Mouse (Mus musculus) intestine, embryonic 15.5 days (tissue): ENCODE results near the gene Il18r1. TPM values are rescaled to one million over a fixed set of nuclear protein-coding genes. Genes with fewer than 3 reads are reported as not detected.

Experiments used
- ATAC-seq: fragments of 200-750 bp; cut with Nextera tagmentation; 2 replicates; pipeline ENCODE4 v1.8.0; 2017; ENCODE audit warnings: moderate TSS enrichment, moderate library complexity
- H3K27ac ChIP-seq: fragments of 300-500 bp; sonication (generic); 2 replicates; pipeline ENCODE4 v1.5.1; 2015; ENCODE audit warnings: mild to moderate bottlenecking, inconsistent platforms
- H3K27me3 ChIP-seq: fragments of 300-500 bp; sonication (generic); replicated peaks from 2 replicates; pipeline ENCODE4 v1.6.1; 2015; ENCODE audit warnings: inconsistent platforms
- H3K36me3 ChIP-seq: fragments of 300-500 bp; sonication (generic); 2 replicates; pipeline ENCODE4 v1.6.1; 2015; ENCODE audit warnings: inconsistent platforms
- H3K4me1 ChIP-seq: fragments of 300-500 bp; sonication (generic); replicated peaks from 2 replicates; pipeline ENCODE4 v1.6.1; 2015; ENCODE audit warnings: inconsistent platforms
- H3K4me2 ChIP-seq: fragments of 300-500 bp; sonication (generic); replicated peaks from 2 replicates; pipeline ENCODE4 v1.6.1; 2015; ENCODE audit warnings: mild to moderate bottlenecking, inconsistent platforms
- H3K4me3 ChIP-seq: fragments of 300-500 bp; sonication (generic); replicated peaks from 2 replicates; pipeline ENCODE4 v1.5.1; 2015; ENCODE audit warnings: inconsistent platforms
- H3K9ac ChIP-seq: fragments of 300-500 bp; sonication (generic); 2 replicates; pipeline ENCODE4 v1.6.1; 2015; ENCODE audit warnings: inconsistent platforms
- H3K9me3 ChIP-seq: fragments of 300-500 bp; sonication (generic); 2 replicates; pipeline ENCODE4 v1.6.1; 2016; ENCODE audit warnings: inconsistent platforms
- WGBS: fragments of 180-500 bp; shearing (Covaris S2); methylation state at CpG from one replicate; pipeline ENCODE4 v1.1.7; 2015; 5-methylcytosine and 5-hydroxymethylcytosine counted together
- polyA plus RNA-seq: library from polyadenylated mRNA; unstranded; fragments of >200 nt; fragmentation: Nextera tagmentation; extraction: Ambion mirVana; gene quantifications from 2 replicates; pipeline ENCODE4 v1.2.1, GENCODE M21; 2015

Gene Il18r1
- polyA plus RNA-seq, 1 experiment from 2014 or later, result 0.49 TPM

DNA sequence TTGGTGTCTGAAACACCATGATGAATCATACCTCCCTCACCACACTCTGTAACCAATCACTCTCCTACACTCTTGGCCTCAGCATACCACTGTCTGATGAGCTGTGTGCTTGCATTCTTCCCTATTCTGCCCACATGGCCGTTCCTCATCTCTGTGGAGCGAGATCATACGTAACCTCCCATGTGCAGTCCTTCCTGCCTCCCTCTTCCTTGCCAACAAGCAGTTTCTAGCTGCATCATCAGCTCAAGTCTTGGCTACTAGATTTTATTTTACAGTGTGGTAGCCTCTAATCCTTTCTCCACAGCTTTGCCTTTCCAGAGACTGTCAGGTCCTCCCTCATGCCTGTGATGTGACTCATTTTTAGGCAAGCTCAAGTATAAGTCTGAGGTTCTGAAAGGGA is 20.6 kb upstream of the Il18r1 start:
- Histone ChIP-seq H3K4me1 (no peaks in the 10 kb centered on the region), H3K36me3 (no peaks in the 10 kb centered on the region), H3K27ac (no peak overlapping the region), H3K4me2 (no peak overlapping the region), H3K9ac (no peak overlapping the region), H3K4me3 (no peak overlapping the region), H3K27me3 (no peaks in the 10 kb centered on the region), H3K9me3 (no peaks in the 10 kb centered on the region)
- 69% methylated on average over 3 of the region's 3 CpGs for WGBS
- no peak for ATAC-seq

DNA sequence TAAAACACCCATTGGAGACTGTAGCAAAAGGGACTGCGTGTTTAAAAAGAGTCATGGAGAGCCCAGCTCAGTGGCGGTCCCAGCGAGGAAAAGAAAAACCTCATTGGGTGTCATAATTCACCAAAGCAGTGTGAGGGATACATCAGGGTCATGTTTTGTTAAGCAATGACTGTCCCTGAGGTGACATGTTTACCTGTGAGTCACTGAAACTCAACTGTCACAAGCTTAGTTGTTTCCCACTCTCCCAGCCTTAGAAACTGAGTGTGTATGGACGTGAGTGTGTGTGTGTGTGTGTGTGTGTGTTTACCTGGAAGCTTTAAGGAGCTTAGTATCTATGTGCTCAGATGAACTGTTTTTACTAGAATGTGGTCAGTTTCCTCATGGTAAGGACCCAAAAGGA is 2.0 kb downstream of the Il18r1 start:
- H3K4me1 ChIP-seq, result no peaks in the 10 kb centered on the region
- H3K9me3 ChIP-seq, result no peaks in the 10 kb centered on the region
- no peak overlapping the region for H3K4me2 ChIP-seq
- ATAC-seq, result no peak
- 86% methylated on average over 4 of the region's 4 CpGs for WGBS
- no peak overlapping the region for H3K4me3 ChIP-seq
- H3K27ac ChIP-seq, result no peak overlapping the region
- H3K36me3 ChIP-seq, result no peaks in the 10 kb centered on the region
- no peak overlapping the region for H3K9ac ChIP-seq
- H3K27me3 ChIP-seq, result no peaks in the 10 kb centered on the region

DNA sequence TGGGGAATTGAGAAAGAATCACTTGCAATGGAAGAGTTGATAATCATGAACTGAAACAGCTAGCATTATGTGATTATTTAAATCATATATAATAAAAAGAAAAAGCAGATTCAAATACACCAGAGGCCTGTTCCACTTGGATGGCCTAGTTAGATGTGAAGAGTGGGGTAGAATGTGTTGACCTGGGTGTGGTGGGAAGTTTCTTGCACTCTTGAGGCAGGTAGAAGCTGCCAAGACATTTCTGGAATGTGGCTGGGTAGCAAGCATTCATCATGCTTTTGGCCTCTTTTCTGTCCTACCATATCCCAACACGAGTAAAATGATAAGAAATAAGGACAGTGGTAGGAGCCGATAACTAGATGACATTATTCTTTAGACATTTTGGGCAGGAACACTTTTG is 3.5 kb downstream of the Il18r1 start:
- 79% methylated on average over 2 of the region's 2 CpGs for WGBS
- Histone ChIP-seq H3K9ac (no peak overlapping the region), H3K4me3 (no peak overlapping the region), H3K9me3 (no peaks in the 10 kb centered on the region), H3K4me2 (no peak overlapping the region), H3K36me3 (no peaks in the 10 kb centered on the region), H3K4me1 (no peaks in the 10 kb centered on the region), H3K27me3 (no peaks in the 10 kb centered on the region), H3K27ac (no peak overlapping the region)
- no peak for ATAC-seq

DNA sequence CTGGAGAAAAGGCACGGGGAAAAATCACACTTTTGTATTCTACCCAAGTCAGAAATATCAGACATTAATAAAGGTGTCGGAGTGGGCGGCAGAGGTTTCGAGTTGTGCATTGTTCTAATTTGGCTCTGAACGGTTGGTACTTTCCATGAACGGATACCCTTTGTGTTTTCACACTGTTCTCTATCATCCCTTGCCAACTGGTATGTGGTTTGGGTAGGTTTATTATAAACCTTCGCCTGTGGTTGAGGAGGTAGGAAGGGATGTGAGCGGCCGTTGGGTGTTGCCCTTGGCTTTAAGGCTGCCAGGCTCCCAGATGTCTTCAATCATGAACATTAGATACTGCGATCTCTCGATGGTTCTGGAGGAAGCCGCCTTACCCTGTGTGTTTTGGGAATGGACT is 4.5 kb downstream of the Il18r1 start:
- 87% methylated on average over 12 of the region's 12 CpGs for WGBS
- Histone ChIP-seq H3K4me2 (no peak overlapping the region), H3K27ac (no peak overlapping the region), H3K4me1 (no peaks in the 10 kb centered on the region), H3K4me3 (no peak overlapping the region), H3K9me3 (no peaks in the 10 kb centered on the region), H3K36me3 (no peaks in the 10 kb centered on the region), H3K27me3 (no peaks in the 10 kb centered on the region), H3K9ac (no peak overlapping the region)
- no peak for ATAC-seq

DNA sequence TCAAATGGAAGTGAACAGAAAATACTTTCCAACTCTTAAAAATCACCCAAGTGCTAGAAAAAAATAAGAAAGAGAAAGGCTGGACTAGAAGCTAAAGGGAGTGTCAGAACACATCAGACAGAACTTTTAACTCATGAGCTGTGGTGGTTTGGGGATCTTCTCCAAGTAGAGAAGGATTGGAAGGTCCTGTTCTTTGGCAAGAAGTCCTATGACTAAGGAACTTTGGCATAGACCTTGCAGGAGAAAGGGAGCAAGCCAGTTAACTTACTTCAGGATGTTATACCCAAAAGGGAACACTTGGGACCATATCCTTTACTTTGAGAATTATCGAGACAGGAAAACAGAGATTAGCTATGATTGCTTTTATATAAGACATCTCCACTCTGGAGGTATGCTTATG is 7.0 kb downstream of the Il18r1 start:
- no peak overlapping the region for H3K4me2 ChIP-seq
- no peaks in the 10 kb centered on the region for H3K9me3 ChIP-seq
- WGBS, result 84% methylated on average over 1 of the region's 1 CpGs
- no peak for ATAC-seq
- no peaks in the 10 kb centered on the region for H3K4me1 ChIP-seq
- no peaks in the 10 kb centered on the region for H3K27me3 ChIP-seq
- no peaks in the 10 kb centered on the region for H3K36me3 ChIP-seq
- H3K4me3 ChIP-seq, result no peak overlapping the region
- H3K27ac ChIP-seq, result no peak overlapping the region
- no peak overlapping the region for H3K9ac ChIP-seq

DNA sequence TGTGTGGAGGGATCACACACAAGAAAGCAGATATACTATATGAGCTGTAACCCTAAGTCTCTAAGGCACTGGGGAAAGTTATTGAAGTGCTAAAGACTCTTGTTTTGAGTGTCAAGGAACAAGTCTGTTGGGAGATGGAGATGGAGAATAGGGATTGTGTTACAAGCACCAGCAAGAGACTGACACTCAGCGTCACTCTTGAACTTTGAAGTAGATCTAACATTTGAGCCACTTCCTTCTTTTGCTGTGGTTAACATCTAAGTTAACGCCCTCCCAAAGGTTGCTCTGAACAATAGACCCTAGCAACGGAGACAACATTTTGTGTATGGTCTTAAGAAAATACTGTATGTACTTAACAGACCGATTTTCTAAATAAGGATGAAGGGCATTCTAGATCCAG is 8.3 kb downstream of the Il18r1 start:
- Histone ChIP-seq H3K27me3 (no peaks in the 10 kb centered on the region), H3K36me3 (no peaks in the 10 kb centered on the region), H3K4me1 (no peaks in the 10 kb centered on the region), H3K9ac (no peak overlapping the region), H3K27ac (no peak overlapping the region), H3K9me3 (no peaks in the 10 kb centered on the region), H3K4me2 (no peak overlapping the region), H3K4me3 (no peak overlapping the region)
- ATAC-seq, result no peak
- WGBS, result 90% methylated on average over 4 of the region's 4 CpGs

DNA sequence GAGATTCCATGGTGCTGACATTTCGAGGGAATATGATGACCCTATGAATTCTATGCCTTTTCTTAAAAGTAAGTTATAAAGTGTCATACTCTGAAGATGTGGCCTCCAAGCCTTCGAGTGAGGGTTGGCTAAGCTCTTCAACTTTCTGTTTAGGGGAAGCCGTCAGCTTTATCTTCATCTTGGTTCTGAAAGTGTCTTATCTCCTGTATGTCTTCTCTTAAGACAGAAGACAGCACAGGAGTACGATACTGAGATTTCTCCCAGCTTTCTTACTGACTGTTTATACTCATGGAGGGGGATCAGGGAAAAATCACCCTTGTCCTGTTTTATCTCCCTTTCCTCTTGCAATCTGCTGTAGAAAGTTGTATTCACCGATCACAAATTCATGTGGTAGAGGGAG is 9.0 kb downstream of the Il18r1 start:
- Histone ChIP-seq H3K27me3 (no peaks in the 10 kb centered on the region), H3K9ac (no peak overlapping the region), H3K4me1 (no peaks in the 10 kb centered on the region), H3K27ac (no peak overlapping the region), H3K9me3 (no peaks in the 10 kb centered on the region), H3K4me3 (no peak overlapping the region), H3K4me2 (no peak overlapping the region), H3K36me3 (no peaks in the 10 kb centered on the region)
- no peak for ATAC-seq
- WGBS, result 75% methylated on average over 5 of the region's 5 CpGs

DNA sequence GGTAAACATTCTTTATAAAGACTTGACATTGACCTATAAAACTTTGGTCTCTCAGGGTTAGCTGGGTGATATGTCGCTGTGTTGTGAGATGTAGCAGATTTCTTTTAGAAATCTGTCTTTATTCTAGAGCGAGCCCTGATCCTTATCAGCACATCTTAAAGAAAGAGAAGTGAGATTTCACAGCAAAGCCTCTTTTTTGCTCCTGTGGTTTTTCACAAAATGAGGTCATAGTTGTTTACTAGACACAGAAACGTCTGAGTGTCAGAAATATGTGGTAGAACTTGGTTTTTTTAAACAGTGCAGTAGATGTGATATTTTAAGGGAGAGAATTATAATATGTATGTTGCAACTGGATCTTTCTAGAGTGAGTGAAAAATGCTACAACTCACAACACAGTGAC is 10.3 kb downstream of the Il18r1 start:
- Histone ChIP-seq H3K9me3 (no peaks in the 10 kb centered on the region), H3K27me3 (no peaks in the 10 kb centered on the region), H3K4me3 (no peak overlapping the region), H3K27ac (no peak overlapping the region), H3K36me3 (no peaks in the 10 kb centered on the region), H3K4me1 (no peaks in the 10 kb centered on the region), H3K9ac (no peak overlapping the region), H3K4me2 (no peak overlapping the region)
- WGBS, result 45% methylated on average over 3 of the region's 3 CpGs
- ATAC-seq, result no peak

DNA sequence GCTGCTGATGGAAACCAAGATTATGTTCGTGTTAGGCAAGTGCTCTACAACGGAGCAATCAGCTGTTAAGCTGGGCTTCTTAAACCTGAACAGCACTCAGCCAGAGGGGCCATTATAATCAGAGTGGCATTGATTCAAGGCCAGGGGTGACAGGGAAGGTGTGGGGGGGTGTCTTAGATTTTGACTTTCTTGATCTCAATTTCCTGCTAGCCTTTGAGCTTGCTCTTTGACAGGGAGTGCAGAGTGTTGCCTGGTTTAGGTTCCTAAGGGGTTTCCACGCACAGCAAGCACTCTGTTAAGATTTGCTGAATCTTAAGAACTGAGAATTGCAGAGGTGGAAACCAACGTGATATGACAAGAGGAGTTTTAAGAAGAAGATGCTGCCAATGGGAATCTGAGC is 11.4 kb downstream of the Il18r1 start:
- H3K4me3 ChIP-seq, result no peak overlapping the region
- no peaks in the 10 kb centered on the region for H3K4me1 ChIP-seq
- H3K9me3 ChIP-seq, result no peaks in the 10 kb centered on the region
- 68% methylated on average over 4 of the region's 4 CpGs for WGBS
- no peaks in the 10 kb centered on the region for H3K36me3 ChIP-seq
- no peak overlapping the region for H3K27ac ChIP-seq
- no peak overlapping the region for H3K4me2 ChIP-seq
- H3K9ac ChIP-seq, result no peak overlapping the region
- no peaks in the 10 kb centered on the region for H3K27me3 ChIP-seq
- no peak for ATAC-seq

DNA sequence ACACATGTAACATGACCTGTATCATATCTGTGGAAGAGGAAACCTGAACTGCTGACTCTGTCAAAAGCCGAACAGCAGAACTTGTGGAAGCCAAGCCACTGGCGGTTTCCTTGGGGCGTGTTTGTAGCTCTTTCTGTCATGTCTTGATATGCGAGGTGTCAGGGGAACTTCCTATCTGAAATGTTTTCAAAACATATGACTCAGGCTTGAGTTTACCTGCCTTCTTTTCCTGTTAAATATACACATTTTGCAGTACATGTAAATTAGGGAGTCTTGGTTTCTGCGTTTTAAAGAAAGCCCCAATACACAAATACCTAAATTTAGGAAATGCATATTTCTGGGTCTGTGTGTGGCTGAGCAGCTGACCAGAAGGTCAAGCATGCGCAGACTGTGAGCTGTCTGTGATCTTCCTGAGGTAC is 14.2 kb downstream of the Il18r1 start:
- no peaks in the 10 kb centered on the region for H3K27me3 ChIP-seq

DNA sequence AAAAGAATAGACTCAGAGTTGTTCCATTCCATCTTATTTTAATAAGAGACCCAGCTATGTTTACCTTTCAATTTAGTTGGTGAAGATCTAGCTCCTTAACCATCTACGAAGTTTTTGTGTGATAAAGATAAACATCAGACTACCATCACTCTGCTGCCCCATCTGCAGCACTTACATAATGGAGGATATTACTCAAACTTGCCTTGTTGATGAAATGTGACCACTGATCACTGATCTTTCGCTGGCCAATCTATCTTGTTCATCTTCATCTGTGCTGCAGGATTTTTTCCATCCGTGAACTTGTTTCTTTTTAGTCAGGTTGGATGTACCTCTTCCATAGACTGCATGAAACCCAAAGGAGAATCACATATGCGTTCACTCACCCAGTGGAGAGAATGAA is 29.2 kb downstream of the Il18r1 start:
- no peak for ATAC-seq
- WGBS, result 79% methylated on average over 4 of the region's 4 CpGs
- no peaks in the 10 kb centered on the region for H3K9me3 ChIP-seq
- H3K4me2 ChIP-seq, result no peak overlapping the region
- no peaks in the 10 kb centered on the region for H3K27me3 ChIP-seq
- no peaks in the 10 kb centered on the region for H3K4me1 ChIP-seq
- H3K27ac ChIP-seq, result no peak overlapping the region
- H3K36me3 ChIP-seq, result no peaks in the 10 kb centered on the region
- no peak overlapping the region for H3K4me3 ChIP-seq
- H3K9ac ChIP-seq, result no peak overlapping the region

More for the DNA sequence above, 14.2 kb downstream of the Il18r1 start:
- Histone ChIP-seq H3K36me3 (no peaks in the 10 kb centered on the region), H3K27ac (no peak overlapping the region), H3K9ac (no peak overlapping the region), H3K9me3 (no peaks in the 10 kb centered on the region), H3K4me2 (no peak overlapping the region), H3K4me1 (no peaks in the 10 kb centered on the region), H3K4me3 (no peak overlapping the region)
- 71% methylated on average over 6 of the region's 6 CpGs for WGBS
- no peak for ATAC-seq

DNA sequence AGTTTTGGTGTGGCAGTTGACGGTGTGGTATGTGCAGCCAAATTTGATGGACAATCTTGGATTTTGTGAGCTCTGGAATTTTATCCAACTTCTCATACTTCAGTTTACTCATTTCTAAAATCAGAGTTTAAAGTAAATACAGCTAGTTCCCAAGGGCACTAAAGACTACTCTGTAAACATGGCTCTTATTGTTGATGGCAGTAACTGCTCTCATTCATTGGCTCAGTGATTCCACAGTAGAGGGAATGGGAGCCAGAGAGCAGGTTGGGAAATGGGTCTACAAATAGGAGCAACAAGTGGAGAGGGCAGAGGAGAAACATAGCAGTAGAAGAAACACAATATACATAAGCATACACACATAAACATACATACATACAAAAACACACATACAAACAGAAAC is 34.4 kb downstream of the Il18r1 start:
- no peak overlapping the region for H3K27ac ChIP-seq
- no peak overlapping the region for H3K4me3 ChIP-seq
- H3K36me3 ChIP-seq, result no peaks in the 10 kb centered on the region
- 77% methylated on average over 1 of the region's 1 CpGs for WGBS
- H3K9ac ChIP-seq, result no peak overlapping the region
- H3K27me3 ChIP-seq, result no peaks in the 10 kb centered on the region
- H3K9me3 ChIP-seq, result no peaks in the 10 kb centered on the region
- H3K4me1 ChIP-seq, result no peaks in the 10 kb centered on the region
- ATAC-seq, result no peak
- H3K4me2 ChIP-seq, result no peak overlapping the region

DNA sequence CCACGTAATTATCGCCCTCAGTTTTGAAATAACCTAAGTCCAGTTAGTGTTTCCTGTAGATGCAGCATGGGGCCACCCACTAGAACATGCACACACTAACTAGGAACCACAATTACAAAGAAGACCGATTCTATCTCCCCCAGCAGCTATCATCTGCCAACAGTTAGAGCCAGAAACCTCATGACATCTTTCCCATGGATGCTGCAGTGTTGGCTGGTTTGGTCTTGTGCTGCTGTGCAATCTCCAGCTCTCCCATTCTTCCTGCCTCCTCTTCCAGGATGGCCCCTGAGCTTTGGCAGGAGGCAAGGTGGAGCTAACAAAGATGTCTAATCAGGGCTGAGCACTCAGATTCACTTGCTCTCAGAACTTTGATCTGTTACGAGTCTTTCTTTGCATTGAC is 35.8 kb downstream of the Il18r1 start:
- H3K4me1 ChIP-seq, result no peaks in the 10 kb centered on the region
- H3K4me3 ChIP-seq, result no peak overlapping the region
- H3K9me3 ChIP-seq, result no peaks in the 10 kb centered on the region
- H3K27me3 ChIP-seq, result no peaks in the 10 kb centered on the region
- no peaks in the 10 kb centered on the region for H3K36me3 ChIP-seq
- no peak overlapping the region for H3K27ac ChIP-seq
- no peak overlapping the region for H3K4me2 ChIP-seq
- no peak for ATAC-seq
- 81% methylated on average over 4 of the region's 4 CpGs for WGBS
- no peak overlapping the region for H3K9ac ChIP-seq
